Mouse (Mus musculus): ENCODE data around the gene Tmem213.

The Tmem213 gene

GRCm38 (mm10) chr6:38109160-38109795 lies at the start of gene Tmem213:
TSS of gene Tmem213 (plus strand) at chr6:38109255.
- DNase-seq (ENCODE audit: low read depth in 2 of 2, low spot score in 2 of 2) = no peak

- no peak for DNase-seq (ENCODE audit: low read depth in 2 of 2, low spot score in 2 of 2)
Measured at GRCm38 (mm10) chr6:38064621-38065020, 44.4 kb upstream of the Tmem213 start.

GRCm38 (mm10) chr6:38065122-38065500 lies 43.9 kb upstream of the Tmem213 start:
- DNase-seq (ENCODE audit: low read depth in 2 of 2, low spot score in 2 of 2) = no peak

GRCm38 (mm10) chr6:38065501-38066122 lies 43.4 kb upstream of the Tmem213 start:
- DNase-seq (ENCODE audit: low read depth in 2 of 2, low spot score in 2 of 2) = no peak

GRCm38 (mm10) chr6:38066215-38066614 lies 42.8 kb upstream of the Tmem213 start:
- peak; percentile 20 to 33 for DNase-seq (ENCODE audit: low read depth in 2 of 2, low spot score in 2 of 2)

- no peak for DNase-seq (ENCODE audit: low read depth in 2 of 2, low spot score in 2 of 2)
Measured at GRCm38 (mm10) chr6:38071256-38071655, 37.8 kb upstream of the Tmem213 start.

- no peak for DNase-seq (ENCODE audit: low read depth in 2 of 2, low spot score in 2 of 2)
Measured at GRCm38 (mm10) chr6:38072137-38072796, 36.8 kb upstream of the Tmem213 start.

- DNase-seq (ENCODE audit: low read depth in 2 of 2, low spot score in 2 of 2) = no peak
Measured at GRCm38 (mm10) chr6:38073592-38073991, 35.5 kb upstream of the Tmem213 start.

- DNase-seq (ENCODE audit: low read depth in 2 of 2, low spot score in 2 of 2) = no peak
Measured at GRCm38 (mm10) chr6:38080364-38080763, 28.7 kb upstream of the Tmem213 start.

- no peak for DNase-seq (ENCODE audit: low read depth in 2 of 2, low spot score in 2 of 2)
Measured at GRCm38 (mm10) chr6:38081727-38082341, 27.2 kb upstream of the Tmem213 start.

GRCm38 (mm10) chr6:38083204-38083603 lies 25.9 kb upstream of the Tmem213 start:
- no peak for DNase-seq (ENCODE audit: low read depth in 2 of 2, low spot score in 2 of 2)

- DNase-seq (ENCODE audit: low read depth in 2 of 2, low spot score in 2 of 2) = no peak
Measured at GRCm38 (mm10) chr6:38087242-38088026, 21.6 kb upstream of the Tmem213 start.

GRCm38 (mm10) chr6:38092539-38092938 lies 16.5 kb upstream of the Tmem213 start:
- no peak for DNase-seq (ENCODE audit: low read depth in 2 of 2, low spot score in 2 of 2)

GRCm38 (mm10) chr6:38094701-38095100 lies 14.4 kb upstream of the Tmem213 start:
- no peak for DNase-seq (ENCODE audit: low read depth in 2 of 2, low spot score in 2 of 2)

GRCm38 (mm10) chr6:38096961-38097370 lies 12.1 kb upstream of the Tmem213 start:
- DNase-seq (ENCODE audit: low read depth in 2 of 2, low spot score in 2 of 2) = no peak

- no peak for DNase-seq (ENCODE audit: low read depth in 2 of 2, low spot score in 2 of 2)
Measured at GRCm38 (mm10) chr6:38102216-38102795, 6.7 kb upstream of the Tmem213 start.

GRCm38 (mm10) chr6:38103775-38104174 lies 5.3 kb upstream of the Tmem213 start:
- no peak for DNase-seq (ENCODE audit: low read depth in 2 of 2, low spot score in 2 of 2)

GRCm38 (mm10) chr6:38105924-38106323 lies 3.1 kb upstream of the Tmem213 start:
- DNase-seq (ENCODE audit: low read depth in 2 of 2, low spot score in 2 of 2) = no peak

GRCm38 (mm10) chr6:38108449-38108848 lies 606 bp upstream of the Tmem213 start:
- DNase-seq (ENCODE audit: low read depth in 2 of 2, low spot score in 2 of 2) = no peak

GRCm38 (mm10) chr6:38109871-38110270 lies 816 bp downstream of the Tmem213 start:
- no peak for DNase-seq (ENCODE audit: low read depth in 2 of 2, low spot score in 2 of 2)

GRCm38 (mm10) chr6:38110859-38111258 lies 1.8 kb downstream of the Tmem213 start:
- no peak for DNase-seq (ENCODE audit: low read depth in 2 of 2, low spot score in 2 of 2)

All from CD8-positive naive resting alpha-beta T cell, adult 2 months (primary cell).